Mouse (Mus musculus) heart, postnatal 0 days (tissue): Measurements from ENCODE around the gene Gm5485. TPM values are rescaled to one million over a fixed set of nuclear protein-coding genes. Genes with fewer than 3 reads are reported as not detected.

Experiments
- ATAC-seq: fragments of 200-750 bp; cut with Nextera tagmentation; 2 replicates; pipeline ENCODE4 v1.8.0; 2017; ENCODE audit warnings: low read depth, moderate number of reproducible peaks, moderate library complexity; ENCODE audit not compliant: insufficient read depth
- DNase-seq: peaks from one replicate; pipeline ENCODE4 v3.0.0-alpha.2; 2016; ENCODE audit warnings: low spot score
- H3K27ac ChIP-seq: fragments of 300-500 bp; sonication (generic); 2 replicates; pipeline ENCODE4 v1.5.1; 2014; ENCODE audit warnings: low read depth, mild to moderate bottlenecking
- H3K27me3 ChIP-seq: fragments of 300-500 bp; sonication (generic); 2 replicates; pipeline ENCODE4 v1.6.1; 2014; ENCODE audit warnings: low read length, mixed read lengths; ENCODE audit not compliant: control insufficient read depth, insufficient read depth
- H3K36me3 ChIP-seq: fragments of 300-500 bp; sonication (generic); replicated peaks from 2 replicates; pipeline ENCODE4 v1.6.1; 2014; ENCODE audit warnings: low read length, mixed read lengths; ENCODE audit not compliant: control insufficient read depth, insufficient read depth
- H3K4me1 ChIP-seq: fragments of 300-500 bp; sonication (generic); 2 replicates; pipeline ENCODE4 v1.6.1; 2014; ENCODE audit warnings: antibody characterized with exemption; ENCODE audit not compliant: control insufficient read depth, insufficient read depth
- H3K4me2 ChIP-seq: fragments of 300-500 bp; sonication (generic); 2 replicates; pipeline ENCODE4 v1.6.1; 2014; ENCODE audit warnings: low read depth, mild to moderate bottlenecking, low read length, moderate library complexity
- H3K4me3 ChIP-seq: fragments of 300-500 bp; sonication (generic); 2 replicates; pipeline ENCODE4 v1.5.1; 2014; ENCODE audit warnings: low read depth, low read length
- H3K9ac ChIP-seq: fragments of 300-500 bp; sonication (generic); replicated peaks from 2 replicates; pipeline ENCODE4 v1.6.1; 2014; ENCODE audit warnings: low read depth, low read length, mixed read lengths
- H3K9me3 ChIP-seq: fragments of 300-500 bp; sonication (generic); replicated peaks from 2 replicates; pipeline ENCODE4 v1.6.1; 2016; ENCODE audit warnings: low read length; ENCODE audit not compliant: control insufficient read depth
- CTCF ChIP-seq: IDR thresholded peaks from 2 replicates; pipeline ENCODE4 v1.5.1; 2016; ENCODE audit warnings: antibody characterized with exemption, control low read depth, low read depth
- EP300 ChIP-seq: IDR thresholded peaks from 2 replicates; pipeline ENCODE4 v1.6.1; 2016; ENCODE audit warnings: antibody characterized with exemption, low read depth
- WGBS: fragments of 180-500 bp; shearing (Covaris S2); extraction: QIAGEN DNeasy Blood & Tissue Kit; methylation state at CpG from one replicate; pipeline ENCODE4 v1.1.7; 2014; 5-methylcytosine and 5-hydroxymethylcytosine counted together
- polyA plus RNA-seq: library from polyadenylated mRNA; unstranded; fragments of >200 nt; fragmentation: Nextera tagmentation; extraction: Ambion mirVana; gene quantifications from 2 replicates; pipeline ENCODE4 v1.2.1, GENCODE M21; 2015
- total RNA-seq: library from RNA; depleted of rRNA; stranded (reverse); fragments of >200 nt; gene quantifications from 2 replicates; pipeline ENCODE4 v1.2.3, GENCODE M21; 2014; ENCODE audit warnings: low replicate concordance

The Gm5485 gene
- total and polyA plus RNA-seq, 2 experiments from 2014 or later = not detected

- no peaks in the 10 kb centered on the region for H3K4me1 ChIP-seq
- no peak within 1 kb of the TSS for H3K4me2 ChIP-seq
- H3K9ac ChIP-seq = no peak within 1 kb of the TSS
- H3K27me3 ChIP-seq = no peaks in the 10 kb centered on the region
- no peaks in the 10 kb centered on the region for H3K9me3 ChIP-seq
- H3K27ac ChIP-seq = no peak within 1 kb of the TSS
- 89% methylated on average over 15 of the region's 15 CpGs for WGBS
- H3K36me3 ChIP-seq = no peaks in the 10 kb centered on the region
- ATAC-seq (no peak), DNase-seq (no peak)
- H3K4me3 ChIP-seq = no peak within 1 kb of the TSS
- TF ChIP-seq EP300 (no peak), CTCF (no peak)
Measured at GRCm38 (mm10) chr16:48431027-48431426, 18.8 kb upstream of the Gm5485 start, which contains the start of gene Morc1. TSS of gene Morc1 (plus strand) at chr16:48431237.

- no peak for TF ChIP-seq EP300
- TF ChIP-seq CTCF = no peak
- H3K4me2 ChIP-seq = no peak overlapping the region
Measured at GRCm38 (mm10) chr16:48429427-48429826, 17.2 kb upstream of the Gm5485 start.

GRCm38 (mm10) chr16:48424069-48424468 lies 11.9 kb upstream of the Gm5485 start:
- no peak overlapping the region for H3K27ac ChIP-seq
- no peaks in the 10 kb centered on the region for H3K36me3 ChIP-seq
- ATAC-seq (no peak), DNase-seq (no peak)
- H3K4me2 ChIP-seq = no peak overlapping the region
- H3K27me3 ChIP-seq = no peaks in the 10 kb centered on the region
- H3K4me3 ChIP-seq = no peak overlapping the region
- H3K4me1 ChIP-seq = no peaks in the 10 kb centered on the region
- no peak overlapping the region for H3K9ac ChIP-seq
- 86% methylated on average over 4 of the region's 4 CpGs for WGBS
- TF ChIP-seq EP300 = no peak
- H3K9me3 ChIP-seq = no peaks in the 10 kb centered on the region

More at GRCm38 (mm10) chr16:48429427-48429826, 17.2 kb upstream of the Gm5485 start:
- Histone ChIP-seq H3K9ac (no peak overlapping the region), H3K36me3 (no peaks in the 10 kb centered on the region), H3K4me3 (no peak overlapping the region), H3K27me3 (no peaks in the 10 kb centered on the region), H3K9me3 (no peaks in the 10 kb centered on the region), H3K27ac (no peak overlapping the region), H3K4me1 (no peaks in the 10 kb centered on the region)
- DNase-seq (no peak), ATAC-seq (no peak)
- 53% methylated on average over 1 of the region's 1 CpGs for WGBS

GRCm38 (mm10) chr16:48422501-48422900 lies 10.3 kb upstream of the Gm5485 start:
- 37% methylated on average over 2 of the region's 2 CpGs for WGBS
- no peaks in the 10 kb centered on the region for H3K27me3 ChIP-seq
- ATAC-seq (no peak), DNase-seq (no peak)
- TF ChIP-seq EP300 (no peak), CTCF (no peak)
- no peaks in the 10 kb centered on the region for H3K9me3 ChIP-seq
- no peak overlapping the region for H3K27ac ChIP-seq
- H3K36me3 ChIP-seq = no peaks in the 10 kb centered on the region
- H3K4me1 ChIP-seq = no peaks in the 10 kb centered on the region
- H3K9ac ChIP-seq = no peak overlapping the region
- no peak overlapping the region for H3K4me2 ChIP-seq
- no peak overlapping the region for H3K4me3 ChIP-seq

GRCm38 (mm10) chr16:48419035-48419434 lies 6.8 kb upstream of the Gm5485 start:
- Histone ChIP-seq H3K27ac (no peak overlapping the region), H3K27me3 (no peaks in the 10 kb centered on the region), H3K4me3 (no peak overlapping the region), H3K4me1 (no peaks in the 10 kb centered on the region), H3K9ac (no peak overlapping the region), H3K4me2 (no peak overlapping the region), H3K9me3 (no peaks in the 10 kb centered on the region), H3K36me3 (no peaks in the 10 kb centered on the region)
- 68% methylated on average over 2 of the region's 2 CpGs for WGBS
- ATAC-seq = no peak
- no peak for DNase-seq
- TF ChIP-seq EP300 = no peak
- TF ChIP-seq CTCF = no peak

- Histone ChIP-seq H3K4me1 (no peaks in the 10 kb centered on the region), H3K27ac (no peak overlapping the region), H3K4me2 (no peak overlapping the region), H3K36me3 (no peaks in the 10 kb centered on the region), H3K27me3 (no peaks in the 10 kb centered on the region), H3K4me3 (no peak overlapping the region), H3K9ac (no peak overlapping the region), H3K9me3 (no peaks in the 10 kb centered on the region)
- DNase-seq = no peak
- no peak for ATAC-seq
- WGBS = 75% methylated on average over 3 of the region's 3 CpGs
- TF ChIP-seq CTCF = no peak
- TF ChIP-seq EP300 = no peak
Measured at GRCm38 (mm10) chr16:48418557-48418956, 6.3 kb upstream of the Gm5485 start.
